Mouse (Mus musculus) kidney, postnatal 14 days (tissue): ENCODE data around the gene Etv6.

ENCODE experiments used
- DNase-seq: peaks from one replicate; pipeline ENCODE4 v3.0.0; 2022; ENCODE audit warnings: mixed read lengths

Etv6 gene

DNA sequence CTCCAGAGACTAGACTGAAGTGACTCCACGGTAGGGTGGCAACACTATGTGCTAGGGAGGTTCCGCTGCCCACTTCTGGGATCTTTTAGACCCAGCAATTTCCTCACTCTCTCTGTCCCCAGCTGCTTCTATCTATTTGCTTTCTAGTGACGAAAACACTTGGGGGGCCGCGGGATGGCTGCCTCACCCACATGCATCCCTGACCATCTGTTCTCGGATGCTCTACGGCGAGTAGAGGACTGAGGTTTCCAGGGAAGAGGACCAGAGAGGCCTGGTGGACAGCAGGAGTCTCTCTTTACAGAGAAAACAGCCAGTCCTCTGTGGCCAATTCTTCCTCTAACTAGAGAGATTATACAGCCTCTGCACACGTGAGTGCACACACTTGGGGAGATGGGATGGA, 43.6 kb downstream of the Etv6 start:
- no peak for DNase-seq

DNA sequence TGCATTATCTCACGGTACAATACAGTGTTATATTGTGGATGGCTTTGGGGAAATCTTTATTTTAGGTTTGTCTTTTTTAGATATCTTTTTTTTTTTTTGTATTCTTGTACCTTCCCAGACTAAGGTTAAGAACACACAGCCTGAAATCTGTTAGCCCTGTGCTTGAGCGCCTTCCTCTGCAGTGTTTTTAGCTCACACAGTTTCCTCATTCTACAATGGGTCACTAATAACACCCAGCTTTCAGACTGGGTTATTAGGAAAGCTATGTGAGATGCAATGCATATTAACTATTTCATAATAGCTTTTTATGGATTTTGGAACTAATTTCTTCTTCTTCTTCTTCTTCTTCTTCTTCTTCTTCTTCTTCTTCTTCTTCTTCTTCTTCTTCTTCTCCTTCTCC, 44.1 kb downstream of the Etv6 start:
- no peak for DNase-seq

DNA sequence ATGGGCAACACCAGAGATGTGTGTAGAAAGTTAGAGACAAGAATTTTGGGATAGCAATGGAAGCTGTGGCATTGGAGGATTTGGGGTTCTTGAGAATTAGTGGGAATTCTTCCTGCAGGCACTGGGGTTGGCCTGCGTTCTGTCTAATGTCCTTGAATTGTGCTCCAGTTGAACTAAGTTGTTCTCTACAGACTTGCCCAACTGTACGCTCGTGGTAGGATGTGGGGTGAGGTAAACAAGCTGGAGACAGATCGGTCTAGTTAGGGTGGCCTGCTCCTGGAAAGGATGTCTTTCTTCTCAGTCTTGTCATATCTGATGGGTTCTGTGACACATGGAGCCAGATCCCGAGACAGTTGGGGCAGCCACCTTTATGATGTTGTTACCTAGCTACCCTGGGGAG, 45.4 kb downstream of the Etv6 start:
- no peak for DNase-seq

DNA sequence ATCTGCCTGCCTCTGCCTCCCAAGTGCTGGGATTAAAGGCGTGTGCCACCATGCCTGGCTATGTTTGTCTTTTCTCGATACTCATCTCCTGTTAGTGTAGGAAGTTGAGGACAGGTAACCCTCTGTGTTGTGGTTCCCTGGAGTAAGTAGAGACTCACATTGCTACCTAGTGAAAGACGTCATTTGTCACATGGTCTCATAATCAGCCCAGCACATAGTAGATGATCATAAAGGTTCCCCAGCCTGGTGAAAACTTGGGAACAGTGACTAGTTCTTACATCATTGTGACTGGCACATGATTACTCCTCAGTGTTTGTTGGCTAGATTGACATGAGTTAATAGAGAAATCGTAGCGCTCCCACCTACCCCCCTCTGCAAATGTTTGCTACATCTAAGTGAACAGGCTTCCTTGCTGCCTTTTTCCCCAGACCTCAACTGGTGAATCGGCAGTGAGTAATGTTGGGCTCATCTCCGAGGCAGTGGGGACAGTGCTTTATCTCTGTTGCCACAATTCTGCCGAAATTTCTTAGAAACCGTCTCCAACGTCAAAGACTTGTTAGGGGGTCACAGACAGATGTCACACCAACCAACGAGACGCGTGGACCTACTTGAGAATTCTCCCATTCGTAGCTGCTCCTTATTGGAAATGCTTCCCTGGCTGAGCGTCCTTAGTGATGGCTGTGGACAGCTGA, 46.9 kb downstream of the Etv6 start:
- no peak for DNase-seq

DNA sequence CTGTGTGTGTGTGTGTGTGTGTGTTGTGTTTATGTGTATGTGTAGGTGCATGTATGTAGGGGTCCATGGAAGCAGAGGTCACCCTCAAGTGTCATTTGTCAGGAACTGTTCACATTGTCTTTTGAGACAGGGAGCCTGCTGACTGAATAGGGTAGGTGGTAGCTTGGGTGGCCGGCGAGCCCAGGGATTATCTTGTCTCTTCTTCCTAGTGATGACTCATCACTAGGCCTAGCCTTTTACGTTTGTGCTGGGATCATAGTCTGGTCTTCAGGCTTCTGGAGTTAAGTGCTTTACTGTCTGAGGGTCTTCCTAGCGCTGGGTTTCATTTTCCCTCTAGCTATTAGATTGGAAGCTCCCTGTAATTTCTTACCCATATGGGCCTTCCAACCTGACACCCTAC, 47.9 kb downstream of the Etv6 start:
- no peak for DNase-seq

DNA sequence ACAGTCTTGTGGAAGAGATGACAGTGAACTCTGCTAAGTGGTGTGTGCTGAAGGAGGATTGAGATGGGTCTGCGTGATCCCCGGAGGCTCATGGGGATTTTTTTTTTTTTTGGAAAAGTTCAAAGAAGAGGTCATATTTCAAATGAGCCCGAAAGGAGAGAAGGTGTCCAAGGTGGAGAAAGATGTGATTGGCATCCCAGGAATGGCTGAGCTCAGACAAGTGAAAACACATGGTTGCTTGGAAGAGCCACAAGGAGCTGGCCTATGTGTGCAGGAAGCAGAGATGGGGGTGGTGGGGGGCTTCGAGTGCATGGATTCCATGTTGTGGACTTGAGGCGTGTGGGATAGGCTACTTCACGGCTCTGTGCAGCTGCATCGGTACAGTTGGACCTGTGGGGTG, 50.9 kb downstream of the Etv6 start:
- DNase-seq = no peak

DNA sequence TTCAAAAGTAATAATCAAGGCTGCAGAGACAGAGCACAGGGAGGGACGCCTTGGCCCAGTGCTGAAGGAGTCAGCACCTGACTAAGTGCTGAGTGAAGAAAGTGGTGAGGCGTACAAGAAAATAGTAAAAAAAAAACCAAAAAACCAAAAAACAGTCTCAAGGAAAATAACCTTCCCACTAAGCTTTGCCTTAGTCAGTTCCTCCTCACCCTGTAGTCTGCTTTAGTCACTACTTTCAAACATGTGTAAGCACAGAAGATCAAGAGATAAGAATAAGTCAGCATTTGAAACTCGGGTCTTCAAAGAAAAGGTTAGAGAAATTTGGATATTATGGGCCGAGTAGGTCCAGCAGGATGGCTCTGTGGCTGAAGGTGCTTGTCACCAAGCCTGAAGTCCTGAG, 52.2 kb downstream of the Etv6 start:
- DNase-seq = no peak

DNA sequence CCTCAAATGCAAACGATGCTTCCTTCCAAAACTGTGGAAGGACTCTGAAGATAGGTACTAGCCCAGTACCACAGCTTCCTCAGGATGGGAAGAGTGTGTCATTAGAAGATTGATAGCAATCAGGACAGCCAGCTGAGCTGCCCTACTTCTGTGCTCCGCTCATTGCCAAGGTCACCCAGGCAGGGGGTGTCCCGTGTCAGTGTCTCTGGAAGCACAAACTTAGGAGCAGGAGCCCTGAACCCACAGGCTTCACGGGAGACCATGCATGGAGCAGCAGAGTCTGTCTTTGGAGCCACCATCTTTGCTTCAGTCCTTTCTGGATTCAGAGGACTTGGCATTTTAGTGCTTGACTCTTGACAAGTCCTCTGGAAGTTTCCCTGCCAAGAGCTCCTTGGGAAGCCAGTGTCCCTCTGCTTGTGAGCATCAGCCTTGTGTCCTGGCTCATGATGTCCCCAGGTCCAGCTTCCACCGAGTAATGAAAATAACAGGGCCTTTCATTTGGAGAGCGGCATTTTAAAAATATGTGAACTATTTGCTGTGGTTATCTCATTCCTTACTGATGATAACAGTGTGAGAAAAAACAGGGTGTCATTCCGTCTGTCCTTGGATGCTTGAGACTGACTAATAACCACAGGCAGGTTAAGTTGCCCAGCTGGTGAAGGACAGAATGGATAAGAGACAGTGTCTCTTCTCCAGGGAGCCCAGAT, 54.3 kb downstream of the Etv6 start:
- no peak for DNase-seq

DNA sequence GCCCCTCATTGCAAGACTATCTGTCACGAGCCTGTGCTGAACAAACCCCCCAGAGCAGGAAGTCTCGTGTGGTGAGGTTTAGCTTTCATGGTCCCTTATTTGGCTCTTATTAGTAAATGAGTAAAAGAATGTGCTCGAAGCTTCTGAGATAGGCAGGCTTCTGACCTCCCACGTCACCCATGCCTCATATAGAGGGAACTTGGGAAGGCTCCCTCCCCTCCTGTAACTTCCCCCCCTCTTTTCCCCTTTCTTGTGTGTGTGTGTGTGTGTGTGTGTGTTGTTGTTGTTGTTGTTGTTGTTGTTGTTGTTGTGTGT, 54.8 kb downstream of the Etv6 start:
- peak; percentile 17 for DNase-seq

DNA sequence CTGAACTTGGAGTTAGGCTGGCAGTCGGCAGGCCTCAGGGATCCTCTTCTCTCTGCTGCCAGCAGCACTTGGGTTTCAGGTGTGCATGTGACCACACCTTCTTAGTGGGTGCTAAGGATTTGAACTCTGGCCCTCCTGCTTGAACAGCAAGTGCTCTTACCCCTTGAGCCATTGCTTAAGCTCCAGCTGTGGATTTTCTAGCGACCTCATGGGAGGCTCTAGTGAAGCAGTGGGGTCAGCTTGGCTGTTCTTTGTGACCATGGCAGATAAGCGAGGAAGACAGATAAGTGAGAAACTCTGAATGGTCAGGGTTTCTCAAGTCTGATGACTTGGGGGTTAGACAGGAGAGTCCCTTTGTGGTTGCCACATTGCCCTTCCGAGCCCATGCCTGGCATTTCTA, 55.4 kb downstream of the Etv6 start:
- no peak for DNase-seq

DNA sequence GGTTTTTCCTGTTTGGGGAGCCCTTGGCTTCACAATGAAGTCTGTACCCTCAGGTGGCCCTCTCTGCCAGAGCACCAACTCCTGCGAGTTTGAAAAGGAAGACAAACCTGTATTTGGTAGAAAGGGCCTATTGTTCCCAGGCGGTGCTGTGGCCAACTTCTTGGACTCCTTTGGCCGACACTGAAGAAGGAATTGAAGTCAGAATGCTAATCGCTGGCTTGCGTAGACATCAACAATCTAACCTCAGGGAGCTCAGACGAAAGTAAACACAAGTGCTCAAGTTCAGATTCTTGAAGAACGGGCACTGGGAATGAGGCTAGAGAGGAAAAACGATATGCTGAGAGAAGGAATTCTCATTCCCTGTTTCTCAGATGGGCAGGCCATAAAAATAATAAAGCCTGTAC, 55.9 kb downstream of the Etv6 start:
- DNase-seq = no peak

DNA sequence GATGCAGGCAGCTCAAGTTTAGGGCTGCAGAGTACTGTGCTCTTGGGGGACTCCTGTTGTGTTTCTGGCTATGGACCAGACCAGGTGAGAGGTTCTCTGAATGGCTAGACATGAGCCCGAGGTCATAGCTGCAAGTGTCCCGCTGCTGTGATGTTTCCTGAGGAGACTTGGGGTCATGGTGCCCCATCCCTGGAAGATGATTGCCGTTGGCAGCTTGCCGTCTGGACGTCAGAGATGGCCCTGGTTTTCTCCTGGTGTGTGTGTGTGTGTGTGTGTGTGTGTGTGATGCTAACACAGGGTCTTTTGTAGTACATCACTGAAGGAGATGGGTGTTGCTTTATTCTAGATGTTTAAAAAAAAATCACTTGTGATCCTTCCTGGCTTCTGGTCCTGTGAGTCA, 58.6 kb downstream of the Etv6 start:
- no peak for DNase-seq

DNA sequence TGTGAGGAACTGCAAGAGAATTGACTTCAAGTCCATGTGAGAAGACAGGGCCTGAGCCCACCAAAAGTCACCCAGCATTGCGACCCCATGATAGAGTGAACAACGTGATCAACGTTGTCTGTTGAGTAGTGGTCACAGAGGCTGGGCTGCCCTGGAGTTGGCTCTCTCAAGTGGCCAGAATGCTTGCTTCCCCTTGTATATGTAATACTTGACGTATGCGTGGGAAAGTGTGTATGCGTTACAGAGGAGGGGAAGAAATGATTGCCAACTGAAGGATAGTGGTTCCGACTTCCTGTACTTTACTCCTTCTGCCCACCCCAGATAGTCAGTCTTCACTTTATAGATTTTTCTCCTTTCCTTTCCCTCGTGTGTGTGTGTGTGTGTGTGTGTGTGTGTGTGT, 59.1 kb downstream of the Etv6 start:
- no peak for DNase-seq

DNA sequence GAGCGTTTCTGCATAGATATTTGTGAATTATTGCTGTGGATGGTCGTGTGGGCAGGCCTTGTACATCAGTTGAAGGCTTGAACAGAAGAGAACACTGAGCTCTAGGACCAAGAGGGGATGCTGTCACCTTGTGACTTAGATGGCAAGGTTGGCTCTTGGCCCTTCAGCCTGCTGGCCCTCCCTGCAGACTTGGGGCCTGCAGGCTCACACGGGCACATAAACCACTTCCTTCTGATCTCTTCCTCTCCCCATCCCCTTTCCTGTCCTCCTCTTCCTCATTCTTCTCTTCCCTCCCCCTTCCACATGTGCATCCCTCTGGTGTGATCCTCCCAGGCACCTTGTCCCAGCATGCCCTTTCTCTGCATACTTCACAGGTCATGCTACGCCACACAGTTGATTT, 60.1 kb downstream of the Etv6 start:
- no peak for DNase-seq

DNA sequence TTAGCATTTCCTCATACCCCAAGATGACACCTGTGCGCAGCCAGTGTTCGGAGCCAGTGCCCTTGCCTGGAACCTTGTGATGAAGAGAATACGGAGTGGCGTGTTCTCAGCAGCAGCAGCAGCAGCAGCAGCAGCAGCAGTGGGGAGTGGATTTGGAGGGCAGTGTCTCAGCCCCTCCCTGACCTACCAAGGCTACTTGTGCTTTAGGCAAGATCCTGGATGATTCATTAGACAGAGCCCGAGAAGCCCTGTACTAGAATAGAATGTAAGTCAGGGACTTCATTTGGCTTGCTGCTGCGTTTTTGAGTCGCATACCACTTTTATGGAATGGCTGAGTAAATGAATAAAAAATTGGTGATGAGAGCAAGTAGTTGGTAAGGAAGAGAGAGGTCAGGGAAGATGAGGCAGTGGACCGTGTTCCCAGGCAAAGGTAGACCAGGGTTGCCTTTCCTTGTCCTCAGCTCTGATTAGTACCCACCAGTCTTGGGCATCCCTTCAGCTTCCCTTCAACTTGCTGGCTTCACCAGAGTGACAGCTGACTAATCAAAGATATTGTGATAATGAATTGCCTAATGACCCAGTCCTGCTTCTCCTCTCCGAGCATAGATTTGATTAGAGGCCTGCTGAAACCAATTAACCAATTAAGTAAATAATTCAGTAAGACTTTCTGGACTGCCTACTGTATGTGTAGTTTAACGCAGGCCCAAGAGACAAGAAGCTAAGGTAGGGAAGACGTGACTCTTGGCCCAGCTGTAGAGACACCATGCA, 64.7 kb downstream of the Etv6 start:
- no peak for DNase-seq

DNA sequence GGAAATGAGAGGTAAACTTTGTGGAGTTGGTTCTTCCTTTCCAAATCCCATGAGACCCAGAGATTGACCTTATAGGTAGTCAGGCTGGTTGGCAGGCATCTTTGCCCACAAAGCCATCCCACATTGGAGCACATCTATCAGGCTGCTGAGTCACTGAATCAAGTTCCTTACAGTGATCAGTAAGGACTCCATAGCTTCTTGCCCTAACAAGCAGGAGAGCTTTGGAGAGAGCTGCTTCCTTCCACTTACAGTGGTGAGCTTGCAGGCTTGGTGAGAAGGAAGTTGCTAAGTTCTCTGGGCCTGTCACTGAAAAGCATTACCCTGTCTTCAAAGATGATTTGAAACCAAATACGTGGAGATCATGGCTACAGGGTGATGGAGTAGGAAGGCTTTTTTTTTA, 66.9 kb downstream of the Etv6 start:
- DNase-seq = no peak

DNA sequence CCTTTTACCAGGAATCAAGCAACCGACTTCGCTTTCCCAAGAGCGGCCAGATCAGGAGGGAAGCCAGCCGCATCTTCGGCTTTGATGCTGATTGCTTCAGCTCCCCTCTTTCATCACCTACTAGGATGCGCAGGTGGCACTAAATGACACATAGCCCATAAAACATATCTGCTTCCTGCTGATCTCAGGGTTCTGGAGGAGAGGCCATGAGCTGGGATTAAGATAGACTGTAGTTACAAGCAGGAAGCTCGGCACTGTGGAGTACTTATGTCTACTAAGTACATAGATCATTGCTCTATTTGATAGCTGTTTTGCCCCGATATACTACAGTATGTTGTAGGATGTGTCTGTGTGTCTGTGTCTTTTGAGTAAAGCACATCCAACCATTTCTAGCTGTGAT, 68.0 kb downstream of the Etv6 start:
- DNase-seq = no peak

DNA sequence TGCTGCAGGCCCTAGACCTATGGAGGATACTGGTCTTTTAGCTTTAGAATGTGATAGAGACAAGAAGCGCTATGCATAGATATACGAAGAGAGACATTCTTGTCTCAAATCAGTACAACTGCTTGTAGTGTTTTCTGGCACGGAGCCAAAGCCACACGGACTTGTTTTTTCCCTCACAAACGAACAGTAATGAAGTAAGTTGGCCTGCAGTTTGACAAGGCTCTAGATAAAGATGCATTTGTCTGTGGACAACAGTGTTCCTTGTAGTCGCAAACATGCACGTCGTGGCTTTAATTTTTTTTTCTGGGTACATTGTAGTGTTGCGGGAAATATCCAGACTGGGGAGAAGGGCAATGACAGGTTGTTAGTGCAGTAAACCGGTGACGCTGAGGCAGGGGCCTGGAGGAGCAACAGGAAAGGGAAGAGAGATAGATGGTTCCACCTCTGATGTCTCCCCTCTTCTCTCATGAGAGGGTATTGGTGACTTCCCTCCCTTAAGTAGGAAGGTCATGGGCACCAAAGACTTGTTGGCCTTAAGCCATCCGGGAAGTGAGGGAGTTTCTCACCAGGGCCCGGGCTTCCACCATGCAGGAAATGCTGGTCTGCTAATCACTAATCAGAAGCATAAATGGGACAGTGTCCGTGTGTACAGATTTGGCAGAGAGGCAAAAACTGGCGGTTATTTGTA, 70.2 kb downstream of the Etv6 start:
- DNase-seq = peak; percentile 52

DNA sequence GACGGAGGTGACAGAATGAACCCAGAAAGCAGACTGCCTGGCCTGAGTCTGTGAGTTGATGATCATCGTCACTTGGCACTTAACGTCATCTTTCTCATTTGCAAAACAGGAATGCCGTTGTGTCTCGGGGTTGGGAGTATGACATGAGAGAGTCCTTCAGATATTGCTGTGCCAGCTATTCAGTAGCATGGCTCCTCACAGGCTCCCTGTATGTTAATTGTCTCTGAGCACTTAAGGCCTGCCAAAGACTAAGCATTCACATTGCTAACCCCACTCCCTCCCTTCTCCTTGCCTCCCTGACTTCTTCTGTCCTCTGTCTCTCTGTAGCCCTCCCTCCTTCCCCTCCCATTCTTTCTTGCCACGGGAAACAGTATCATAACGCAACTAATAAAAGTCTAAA, 72.2 kb downstream of the Etv6 start:
- no peak for DNase-seq

DNA sequence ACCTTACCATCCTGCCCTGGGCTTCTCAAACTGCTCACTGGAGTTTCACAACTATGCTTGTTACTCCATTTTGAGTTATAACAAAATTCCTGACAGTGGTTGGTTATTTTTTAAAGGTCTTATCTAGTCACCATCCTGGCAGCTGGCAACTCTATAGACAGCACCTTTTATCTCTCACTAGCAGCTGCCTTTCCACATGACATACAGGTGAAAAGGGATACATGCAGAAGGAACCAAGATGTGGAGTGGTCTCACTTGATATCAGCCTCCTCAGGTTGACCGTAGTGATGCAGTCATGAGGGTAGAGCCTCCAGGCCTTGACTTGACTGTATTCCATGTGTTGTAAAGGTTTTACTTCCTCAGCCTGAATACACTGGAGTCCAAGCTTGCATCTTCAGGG, 74.2 kb downstream of the Etv6 start:
- DNase-seq = no peak

DNA sequence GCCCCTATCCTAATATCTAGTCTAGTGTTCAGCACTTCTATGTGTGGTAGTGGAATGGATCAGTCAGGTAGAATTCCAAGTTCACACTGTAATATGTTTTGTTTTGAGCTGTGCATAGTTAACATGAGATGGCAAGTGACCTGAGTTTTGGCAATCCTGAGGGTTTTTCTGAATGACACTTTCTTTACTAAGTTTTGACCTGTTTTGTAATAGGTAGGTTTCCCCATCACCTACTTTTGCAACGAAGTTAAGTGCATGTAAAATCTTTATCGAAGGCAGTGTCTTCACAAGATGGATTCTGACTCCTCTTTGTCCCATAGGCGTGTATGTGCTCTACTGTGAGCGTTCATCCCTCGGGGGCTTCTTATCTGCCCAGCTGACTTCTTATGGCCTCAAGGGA, 74.7 kb downstream of the Etv6 start:
- no peak for DNase-seq

DNA sequence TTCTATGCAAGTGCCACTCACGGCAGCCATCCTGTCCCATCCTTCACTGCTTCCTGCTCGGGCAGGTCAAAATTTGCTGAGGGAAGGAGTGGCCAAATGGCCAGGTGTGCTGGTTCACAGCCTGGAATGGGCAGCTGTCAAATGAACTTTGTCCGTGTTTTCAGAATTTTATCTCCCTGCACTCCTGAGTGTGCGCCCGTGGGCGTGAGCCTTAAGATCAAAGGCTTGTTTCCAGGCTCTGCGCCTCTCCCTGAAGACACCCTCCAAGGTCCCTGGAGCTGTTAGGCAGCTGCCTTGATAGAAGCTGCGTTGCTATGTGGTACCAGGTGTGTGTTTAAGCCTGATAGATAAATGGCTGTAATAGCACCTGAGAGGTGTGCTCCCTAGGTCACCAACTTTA, 76.1 kb downstream of the Etv6 start:
- no peak for DNase-seq

DNA sequence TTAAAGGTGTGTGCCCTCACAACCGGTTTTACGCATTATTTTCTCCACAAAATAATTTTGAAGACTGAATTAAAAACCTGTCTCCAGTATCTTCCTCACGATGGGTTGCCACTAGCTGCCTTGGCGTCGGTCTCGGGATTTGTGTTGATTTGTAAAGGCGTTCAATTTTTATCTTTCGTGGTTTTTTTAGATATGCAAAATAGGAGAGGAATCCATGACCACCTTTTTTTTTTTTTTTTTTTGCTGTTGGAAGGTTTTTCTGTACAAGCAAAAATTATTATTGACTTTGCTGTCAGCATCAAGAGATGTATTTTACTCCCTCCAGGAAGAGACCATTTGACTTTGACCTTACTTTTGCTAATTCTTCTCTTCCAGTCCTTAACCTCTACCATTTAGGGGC, 77.3 kb downstream of the Etv6 start:
- DNase-seq = no peak

DNA sequence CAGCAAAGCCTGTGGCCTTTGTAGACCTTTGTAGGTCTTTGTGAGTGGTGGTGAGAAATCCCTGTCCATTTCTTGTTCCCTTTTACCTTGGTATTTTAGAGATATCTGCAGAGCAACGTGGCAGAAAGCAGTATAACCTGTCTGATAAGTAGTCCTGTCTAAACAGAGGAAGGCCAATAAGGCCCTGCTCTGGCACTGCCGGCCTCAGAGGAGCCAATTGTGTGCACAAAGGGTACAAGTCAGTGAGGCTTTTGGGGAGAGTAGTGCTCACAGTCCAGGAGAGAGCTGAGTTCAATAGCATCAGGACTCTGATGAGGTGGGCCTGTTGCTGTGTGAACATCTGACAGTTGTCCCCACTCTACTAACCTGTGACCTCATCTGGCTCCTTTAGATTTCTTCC, 77.7 kb downstream of the Etv6 start:
- no peak for DNase-seq
